Mouse (Mus musculus): ENCODE measurements around the gene Msi2. TPM values are rescaled to one million over a fixed set of nuclear protein-coding genes. Genes with fewer than 3 reads are reported as not detected.

Gene Msi2
- polyA plus RNA-seq, 1 experiment from 2014 or later = 10.0 TPM

DNA sequence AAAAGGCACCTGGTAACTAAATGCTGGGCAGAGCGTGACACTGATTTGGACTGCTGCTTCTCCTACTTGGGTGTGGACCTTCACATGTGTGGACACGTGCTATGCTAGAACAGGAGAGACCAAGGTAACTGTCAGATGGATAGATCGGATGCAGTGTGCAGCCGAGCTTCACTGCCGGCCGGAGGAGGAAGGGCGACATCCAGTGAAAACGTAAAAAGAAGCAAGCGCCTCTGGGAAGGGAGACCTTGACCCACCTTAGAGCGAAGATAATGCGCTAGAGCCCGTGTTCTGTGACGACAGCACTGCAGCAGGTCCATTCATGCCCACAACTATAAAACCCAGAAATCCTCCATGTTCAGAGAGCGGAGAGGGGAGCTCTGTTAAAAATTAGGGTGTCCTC, 50.0 kb downstream of the Msi2 start:
- 92% methylated on average over 14 of the region's 14 CpGs for WGBS

DNA sequence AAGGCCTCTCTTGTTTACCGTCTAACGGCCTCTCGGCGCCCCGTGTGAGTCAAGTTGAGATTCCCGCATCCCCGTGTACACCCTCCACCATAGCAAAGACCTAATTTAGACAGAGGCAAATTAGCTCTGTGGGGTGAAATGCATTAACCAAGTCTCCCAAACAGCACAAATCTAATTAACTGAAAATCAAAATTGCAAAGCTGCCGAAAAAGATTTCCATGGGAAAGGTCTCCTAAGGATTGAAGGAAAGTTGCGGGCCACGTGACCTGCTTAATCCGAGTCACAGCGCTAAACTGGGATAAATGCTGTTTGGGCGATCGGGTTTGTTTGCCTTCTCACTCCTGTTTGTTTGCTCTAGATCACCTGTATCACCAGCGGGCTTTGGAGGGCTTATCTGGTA, 52.5 kb downstream of the Msi2 start:
- ATAC-seq = no peak

More for the DNA sequence above, 50.0 kb downstream of the Msi2 start:
- no peaks in the 10 kb centered on the region for H3K4me1 ChIP-seq (ENCODE audit: control insufficient read depth, insufficient read depth, low read length)
- no peaks in the 10 kb centered on the region for H3K27me3 ChIP-seq (replicated peaks; ENCODE audit: control insufficient read depth, insufficient read depth, low read length)
- 0 out of 2 replicates have a peak, but pooled peaks cover 2% of the 10 kb centered on the region for H3K36me3 ChIP-seq (ENCODE audit: control insufficient read depth, insufficient read depth, low read length)
- H3K4me2 ChIP-seq (ENCODE audit: low read depth, low read length) = no peak overlapping the region
- H3K9ac ChIP-seq (ENCODE audit: low read depth, low read length) = no peak overlapping the region
- no peak overlapping the region for H3K4me3 ChIP-seq (ENCODE audit: low read length)
- no peak overlapping the region for H3K27ac ChIP-seq (ENCODE audit: low read length)
- ATAC-seq = no peak
- no peaks in the 10 kb centered on the region for H3K9me3 ChIP-seq (ENCODE audit: control insufficient read depth, low read length)

DNA sequence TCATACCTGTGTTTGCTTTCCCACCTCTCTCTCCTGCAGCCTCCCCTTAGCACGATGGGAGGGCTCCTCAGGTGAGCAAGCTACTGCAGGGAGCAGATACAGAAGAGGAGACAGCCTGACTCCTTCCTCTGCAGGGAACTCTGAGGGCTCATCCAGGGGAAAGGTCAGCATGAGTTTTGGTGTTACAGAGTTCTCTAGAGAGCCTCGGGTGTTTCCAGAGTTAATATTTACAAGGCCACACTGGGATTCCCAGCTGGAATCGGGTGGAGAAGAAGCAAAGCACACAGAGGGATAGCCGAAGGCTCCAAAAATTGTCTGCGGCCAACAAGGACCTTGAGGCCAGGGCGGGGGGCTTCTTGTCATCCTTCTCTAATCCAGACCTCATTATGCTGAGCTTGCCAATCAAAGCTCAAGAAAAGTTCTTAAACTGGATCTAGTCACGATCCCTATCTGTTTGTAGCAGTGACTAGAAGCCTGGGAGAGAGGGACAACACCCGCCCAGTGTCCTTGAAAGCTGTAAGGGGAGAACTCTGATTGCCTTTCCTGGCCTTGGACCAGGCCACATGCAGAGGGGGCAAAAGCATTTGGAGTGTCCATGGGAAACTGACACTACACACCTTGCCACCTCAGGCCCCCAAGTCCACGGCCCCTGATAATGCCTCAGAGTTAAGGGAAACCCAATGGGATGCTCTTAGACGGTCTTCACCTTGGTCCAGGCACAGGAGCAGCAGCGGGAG, 56.7 kb downstream of the Msi2 start:
- Histone ChIP-seq H3K4me2 (ENCODE audit: low read depth, low read length) (no peak overlapping the region), H3K27me3 (replicated peaks; ENCODE audit: control insufficient read depth, insufficient read depth, low read length) (no peaks in the 10 kb centered on the region), H3K4me3 (ENCODE audit: low read length) (no peak overlapping the region), H3K27ac (ENCODE audit: low read length) (no peak overlapping the region), H3K4me1 (ENCODE audit: control insufficient read depth, insufficient read depth, low read length) (peaks cover 11% of the 10 kb centered on the region), H3K36me3 (ENCODE audit: control insufficient read depth, insufficient read depth, low read length) (peaks cover 4% of the 10 kb centered on the region; the same call in 1 of the 2 replicates), H3K9ac (ENCODE audit: low read depth, low read length) (no peak overlapping the region), H3K9me3 (ENCODE audit: control insufficient read depth, low read length) (no peaks in the 10 kb centered on the region)
- ATAC-seq = 0 out of 2 replicates have a peak, but pooled peaks have one; percentile 21
- WGBS = 54% methylated on average over 11 of the region's 11 CpGs

More for the DNA sequence above, 52.5 kb downstream of the Msi2 start:
- 76% methylated on average over 15 of the region's 15 CpGs for WGBS
- peaks cover 6% of the 10 kb centered on the region; the same call in 1 of the 2 replicates for H3K36me3 ChIP-seq (ENCODE audit: control insufficient read depth, insufficient read depth, low read length)
- no peak overlapping the region for H3K4me2 ChIP-seq (ENCODE audit: low read depth, low read length)
- no peak overlapping the region for H3K27ac ChIP-seq (ENCODE audit: low read length)
- H3K4me1 ChIP-seq (ENCODE audit: control insufficient read depth, insufficient read depth, low read length) = peaks cover 11% of the 10 kb centered on the region
- no peak overlapping the region for H3K4me3 ChIP-seq (ENCODE audit: low read length)
- no peaks in the 10 kb centered on the region for H3K9me3 ChIP-seq (ENCODE audit: control insufficient read depth, low read length)
- no peak overlapping the region for H3K9ac ChIP-seq (ENCODE audit: low read depth, low read length)
- H3K27me3 ChIP-seq (replicated peaks; ENCODE audit: control insufficient read depth, insufficient read depth, low read length) = no peaks in the 10 kb centered on the region

DNA sequence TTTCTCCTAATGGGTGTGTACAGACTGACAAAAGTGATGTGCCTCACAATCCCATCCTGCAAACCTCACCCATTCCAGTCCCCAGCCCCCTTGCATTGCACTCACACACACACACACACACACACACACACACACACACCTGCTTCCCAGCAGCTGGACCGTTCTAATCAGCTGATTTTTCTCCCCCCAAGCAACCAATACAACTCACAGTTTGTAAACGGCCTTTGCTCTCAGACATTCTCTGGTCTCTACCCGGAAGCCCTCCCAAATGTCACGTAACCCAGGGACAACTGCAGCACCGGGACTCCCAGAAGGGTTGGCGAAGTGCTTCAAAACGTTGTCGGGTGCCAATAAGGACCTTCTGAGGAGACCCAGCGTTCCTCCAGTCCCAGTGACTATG, 57.9 kb downstream of the Msi2 start:
- Histone ChIP-seq H3K9me3 (ENCODE audit: control insufficient read depth, low read length) (no peaks in the 10 kb centered on the region), H3K27ac (ENCODE audit: low read length) (no peak overlapping the region), H3K4me3 (ENCODE audit: low read length) (no peak overlapping the region), H3K27me3 (replicated peaks; ENCODE audit: control insufficient read depth, insufficient read depth, low read length) (no peaks in the 10 kb centered on the region), H3K36me3 (ENCODE audit: control insufficient read depth, insufficient read depth, low read length) (peaks cover 4% of the 10 kb centered on the region; the same call in 1 of the 2 replicates), H3K4me2 (ENCODE audit: low read depth, low read length) (no peak overlapping the region), H3K4me1 (ENCODE audit: control insufficient read depth, insufficient read depth, low read length) (peaks cover 11% of the 10 kb centered on the region), H3K9ac (ENCODE audit: low read depth, low read length) (no peak overlapping the region)
- ATAC-seq = no peak
- WGBS = 63% methylated on average over 9 of the region's 9 CpGs

DNA sequence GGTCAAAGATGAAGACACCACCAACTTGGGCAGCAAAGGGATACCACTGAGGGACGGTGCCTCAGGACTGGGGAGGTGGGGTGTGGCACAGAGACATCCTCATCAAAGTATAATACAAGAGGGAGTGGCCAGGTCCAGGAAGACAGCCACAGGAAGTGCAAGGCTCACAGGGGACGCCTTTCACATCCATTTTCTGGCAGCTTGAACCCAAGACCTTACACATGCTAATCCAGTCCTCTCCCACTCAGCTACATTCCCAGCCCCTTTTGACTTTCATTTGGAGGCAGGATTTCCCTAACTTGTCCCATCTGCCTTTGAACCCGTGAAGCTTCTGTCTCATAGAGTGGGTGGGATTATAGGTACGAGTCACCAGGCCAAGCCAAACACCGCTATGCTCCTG, 59.4 kb downstream of the Msi2 start:
- H3K27ac ChIP-seq (ENCODE audit: low read length) = no peak overlapping the region
- ATAC-seq = no peak
- no peak overlapping the region for H3K4me2 ChIP-seq (ENCODE audit: low read depth, low read length)
- H3K27me3 ChIP-seq (replicated peaks; ENCODE audit: control insufficient read depth, insufficient read depth, low read length) = no peaks in the 10 kb centered on the region
- no peaks in the 10 kb centered on the region for H3K9me3 ChIP-seq (ENCODE audit: control insufficient read depth, low read length)
- H3K9ac ChIP-seq (ENCODE audit: low read depth, low read length) = no peak overlapping the region
- H3K36me3 ChIP-seq (ENCODE audit: control insufficient read depth, insufficient read depth, low read length) = peaks cover 4% of the 10 kb centered on the region; the same call in 1 of the 2 replicates
- 88% methylated on average over 5 of the region's 5 CpGs for WGBS
- no peak overlapping the region for H3K4me3 ChIP-seq (ENCODE audit: low read length)
- H3K4me1 ChIP-seq (ENCODE audit: control insufficient read depth, insufficient read depth, low read length) = peaks cover 19% of the 10 kb centered on the region

DNA sequence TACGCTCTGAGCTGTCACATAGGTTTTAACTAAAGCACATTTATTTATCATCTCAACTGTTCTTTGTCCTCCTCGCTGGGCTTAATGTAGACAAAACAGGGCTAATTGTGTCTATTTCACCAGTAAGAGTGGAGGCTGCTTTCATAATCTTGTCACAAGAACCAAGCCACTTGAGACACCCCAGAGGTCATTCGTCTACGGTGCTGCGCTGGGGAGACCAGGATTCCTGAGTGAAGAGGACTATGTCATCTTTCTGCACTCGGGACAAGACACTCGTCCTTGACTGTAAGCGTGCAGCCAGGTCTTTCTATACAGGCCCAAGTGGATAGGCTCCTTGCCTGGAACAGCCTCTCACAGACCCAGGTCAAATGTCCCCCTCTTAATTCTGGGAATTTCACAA, 62.5 kb downstream of the Msi2 start:
- Histone ChIP-seq H3K36me3 (ENCODE audit: control insufficient read depth, insufficient read depth, low read length) (no peaks in the 10 kb centered on the region), H3K9ac (ENCODE audit: low read depth, low read length) (no peak overlapping the region), H3K9me3 (ENCODE audit: control insufficient read depth, low read length) (no peaks in the 10 kb centered on the region), H3K4me2 (ENCODE audit: low read depth, low read length) (no peak overlapping the region), H3K4me1 (ENCODE audit: control insufficient read depth, insufficient read depth, low read length) (peaks cover 8% of the 10 kb centered on the region; the same call in 1 of the 2 replicates), H3K27me3 (replicated peaks; ENCODE audit: control insufficient read depth, insufficient read depth, low read length) (no peaks in the 10 kb centered on the region), H3K4me3 (ENCODE audit: low read length) (no peak overlapping the region), H3K27ac (ENCODE audit: low read length) (no peak overlapping the region)
- WGBS = 71% methylated on average over 8 of the region's 8 CpGs
- no peak for ATAC-seq

DNA sequence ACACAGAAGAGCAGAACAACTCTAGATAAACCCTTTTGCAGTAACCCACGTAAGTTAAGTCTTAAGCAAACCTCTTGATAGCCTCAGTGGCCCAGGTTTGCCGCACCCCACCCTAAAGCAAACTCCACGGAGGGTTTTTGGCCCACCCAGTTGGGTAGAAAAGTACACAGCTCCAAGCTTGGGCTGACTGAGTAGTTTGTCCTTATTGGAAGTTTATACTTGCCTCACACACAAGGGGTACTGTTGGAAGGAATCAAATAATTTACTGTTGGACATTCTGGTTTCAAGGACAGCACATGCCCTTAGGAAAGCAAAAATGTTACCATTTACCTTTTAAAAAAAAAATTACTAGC, 63.1 kb downstream of the Msi2 start:
- H3K27me3 ChIP-seq (replicated peaks; ENCODE audit: control insufficient read depth, insufficient read depth, low read length) = no peaks in the 10 kb centered on the region
- ATAC-seq = no peak
- no peak overlapping the region for H3K9ac ChIP-seq (ENCODE audit: low read depth, low read length)
- H3K36me3 ChIP-seq (ENCODE audit: control insufficient read depth, insufficient read depth, low read length) = no peaks in the 10 kb centered on the region
- no peak overlapping the region for H3K4me2 ChIP-seq (ENCODE audit: low read depth, low read length)
- H3K9me3 ChIP-seq (ENCODE audit: control insufficient read depth, low read length) = no peaks in the 10 kb centered on the region
- peaks cover 8% of the 10 kb centered on the region; the same call in 1 of the 2 replicates for H3K4me1 ChIP-seq (ENCODE audit: control insufficient read depth, insufficient read depth, low read length)
- H3K4me3 ChIP-seq (ENCODE audit: low read length) = no peak overlapping the region
- H3K27ac ChIP-seq (ENCODE audit: low read length) = no peak overlapping the region
- 62% methylated on average over 3 of the region's 3 CpGs for WGBS

DNA sequence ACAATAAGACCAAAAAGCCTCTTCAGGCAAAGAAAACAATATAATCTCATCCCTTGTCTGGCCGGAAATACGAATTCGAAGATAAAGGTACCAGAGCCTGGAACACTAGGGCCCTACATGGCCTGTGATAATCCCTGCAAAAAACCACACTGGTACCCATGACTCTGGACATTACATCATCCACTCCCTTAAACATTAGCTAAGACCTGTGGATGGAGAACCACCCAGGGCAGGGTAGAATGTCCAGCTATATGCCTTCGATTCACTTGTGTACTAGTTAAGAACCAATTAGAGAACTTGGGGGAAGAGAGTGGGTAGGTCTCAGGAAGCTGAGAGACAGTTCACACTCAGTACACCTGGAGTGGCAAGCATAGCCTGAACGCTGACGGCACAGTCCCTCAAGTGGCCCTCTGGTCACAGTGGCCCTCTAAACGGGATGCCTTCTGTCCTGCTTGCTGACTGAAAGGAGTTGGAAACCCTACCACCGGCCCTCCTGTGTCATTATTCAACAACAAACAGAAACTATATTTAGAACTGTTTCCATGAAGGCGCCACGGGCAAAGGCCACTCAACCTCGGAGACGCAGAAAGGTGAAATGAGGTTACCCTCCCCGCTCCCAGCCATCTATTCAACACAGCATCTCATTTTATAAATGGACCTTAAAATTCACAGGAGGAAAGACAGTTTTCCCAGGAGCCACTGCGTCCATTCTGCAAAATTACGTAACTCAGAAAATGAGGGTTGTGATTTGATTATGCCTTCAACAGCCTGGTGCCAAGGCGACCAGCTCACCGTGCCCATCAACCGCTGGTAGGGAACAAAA, 63.7 kb downstream of the Msi2 start:
- Histone ChIP-seq H3K4me1 (ENCODE audit: control insufficient read depth, insufficient read depth, low read length) (peaks cover 8% of the 10 kb centered on the region; the same call in 1 of the 2 replicates), H3K4me3 (ENCODE audit: low read length) (no peak overlapping the region), H3K27ac (ENCODE audit: low read length) (no peak overlapping the region), H3K9ac (ENCODE audit: low read depth, low read length) (no peak overlapping the region), H3K27me3 (replicated peaks; ENCODE audit: control insufficient read depth, insufficient read depth, low read length) (no peaks in the 10 kb centered on the region), H3K36me3 (ENCODE audit: control insufficient read depth, insufficient read depth, low read length) (no peaks in the 10 kb centered on the region), H3K4me2 (ENCODE audit: low read depth, low read length) (no peak overlapping the region), H3K9me3 (ENCODE audit: control insufficient read depth, low read length) (no peaks in the 10 kb centered on the region)
- 66% methylated on average over 18 of the region's 18 CpGs for WGBS
- ATAC-seq = no peak

DNA sequence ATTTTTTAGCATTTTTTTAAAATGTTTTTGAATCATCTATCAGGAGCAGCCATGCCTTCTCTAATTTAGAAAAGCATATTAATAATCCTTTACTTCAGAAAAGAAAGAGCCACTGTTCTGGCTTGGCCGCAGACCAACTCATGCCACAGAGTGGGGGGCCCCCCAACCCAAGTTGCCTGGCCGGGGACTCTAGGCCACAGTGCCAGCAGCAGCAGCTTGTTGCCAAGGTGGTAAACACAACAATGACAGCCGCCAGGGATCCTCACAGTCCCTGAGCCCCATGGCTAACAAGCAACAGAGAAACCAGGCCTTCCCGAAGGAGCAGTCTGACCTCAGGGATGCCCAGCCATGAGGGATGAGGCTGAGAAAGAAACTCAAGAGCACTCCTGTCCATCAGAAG, 68.0 kb downstream of the Msi2 start:
- Histone ChIP-seq H3K9ac (ENCODE audit: low read depth, low read length) (no peak overlapping the region), H3K4me3 (ENCODE audit: low read length) (no peak overlapping the region), H3K9me3 (ENCODE audit: control insufficient read depth, low read length) (no peaks in the 10 kb centered on the region), H3K36me3 (ENCODE audit: control insufficient read depth, insufficient read depth, low read length) (0 out of 2 replicates have a peak, but pooled peaks cover 3% of the 10 kb centered on the region), H3K4me2 (ENCODE audit: low read depth, low read length) (no peak overlapping the region), H3K4me1 (ENCODE audit: control insufficient read depth, insufficient read depth, low read length) (peaks cover 20% of the 10 kb centered on the region; the same call in 1 of the 2 replicates), H3K27me3 (replicated peaks; ENCODE audit: control insufficient read depth, insufficient read depth, low read length) (no peaks in the 10 kb centered on the region), H3K27ac (ENCODE audit: low read length) (no peak overlapping the region)
- WGBS = 64% methylated on average over 4 of the region's 4 CpGs
- no peak for ATAC-seq
